Mouse (Mus musculus): ENCODE measurements around the gene Hist1h4b. TPM values are rescaled to one million over a fixed set of nuclear protein-coding genes. Genes with fewer than 3 reads are reported as not detected.
"Not testable (repeated sequence)": the region's sequence is repeated elsewhere in the genome, so short reads cannot be mapped to it uniquely, and the experiment has no call there.

The Hist1h4b gene
- polyA plus RNA-seq, 1 experiment from 2014 or later, result 2.2 TPM

GRCm38 (mm10) chr13:23759251-23759771 is 2.5 kb downstream of the Hist1h4b start:
- Histone ChIP-seq H3K9ac (ENCODE audit: low read depth, low read length) (no peak overlapping the region), H3K27ac (ENCODE audit: low read depth, low read length) (peak overlapping the region; percentile 29; the same call in 1 of the 2 replicates), H3K4me1 (ENCODE audit: control insufficient read depth, insufficient read depth, low read length) (peaks cover 18% of the 10 kb centered on the region), H3K27me3 (ENCODE audit: control insufficient read depth, insufficient read depth, low read length) (no peaks in the 10 kb centered on the region), H3K4me3 (ENCODE audit: low read depth, low read length) (no peak overlapping the region), H3K9me3 (replicated peaks; ENCODE audit: control insufficient read depth, low read length) (no peaks in the 10 kb centered on the region), H3K36me3 (ENCODE audit: control insufficient read depth, insufficient read depth, low read length) (no peaks in the 10 kb centered on the region), H3K4me2 (no peak overlapping the region; the same call in 1 of the 2 replicates)
- 79% methylated on average over 3 of the region's 3 CpGs for WGBS (ENCODE audit: insufficient replicate concordance)
- ATAC-seq (replicated peaks; ENCODE audit: insufficient number of reproducible peaks, low FRiP score, low TSS enrichment), result no peak

GRCm38 (mm10) chr13:23759916-23760239 is 3.1 kb downstream of the Hist1h4b start:
- H3K4me2 ChIP-seq, result peak overlapping the region; percentile 95
- peak overlapping the region; percentile 77 for H3K9ac ChIP-seq (ENCODE audit: low read depth, low read length)
- no peaks in the 10 kb centered on the region for H3K36me3 ChIP-seq (ENCODE audit: control insufficient read depth, insufficient read depth, low read length)
- peak overlapping the region; percentile 98 for H3K27ac ChIP-seq (ENCODE audit: low read depth, low read length)
- no peaks in the 10 kb centered on the region for H3K9me3 ChIP-seq (replicated peaks; ENCODE audit: control insufficient read depth, low read length)
- H3K27me3 ChIP-seq (ENCODE audit: control insufficient read depth, insufficient read depth, low read length), result no peaks in the 10 kb centered on the region
- ATAC-seq (replicated peaks; ENCODE audit: insufficient number of reproducible peaks, low FRiP score, low TSS enrichment), result no peak
- H3K4me3 ChIP-seq (ENCODE audit: low read depth, low read length), result peak overlapping the region; percentile 56; the same call in 1 of the 2 replicates
- 68% methylated on average over 1 of the region's 1 CpGs for WGBS (ENCODE audit: insufficient replicate concordance)
- peaks cover 19% of the 10 kb centered on the region for H3K4me1 ChIP-seq (ENCODE audit: control insufficient read depth, insufficient read depth, low read length)

GRCm38 (mm10) chr13:23760240-23760971 is 3.6 kb downstream of the Hist1h4b start:
- H3K9me3 ChIP-seq (replicated peaks; ENCODE audit: control insufficient read depth, low read length), result no peaks in the 10 kb centered on the region
- ATAC-seq (replicated peaks; ENCODE audit: insufficient number of reproducible peaks, low FRiP score, low TSS enrichment), result no peak
- 2% methylated on average over 19 of the region's 27 CpGs for WGBS (ENCODE audit: insufficient replicate concordance)

GRCm38 (mm10) chr13:23760972-23761864 is 4.4 kb downstream of the Hist1h4b start, which contains the start of gene Hist1h4a:
Hist1h4a (minus strand) TSS chr13:23761230.
- Histone ChIP-seq H3K4me1 (ENCODE audit: control insufficient read depth, insufficient read depth, low read length) (peaks cover 19% of the 10 kb centered on the region), H3K4me3 (ENCODE audit: low read depth, low read length) (peak within 1 kb of the TSS; percentile 56), H3K27ac (ENCODE audit: low read depth, low read length) (peak within 1 kb of the TSS; percentile 98), H3K36me3 (ENCODE audit: control insufficient read depth, insufficient read depth, low read length) (no peaks in the 10 kb centered on the region), H3K27me3 (ENCODE audit: control insufficient read depth, insufficient read depth, low read length) (no peaks in the 10 kb centered on the region), H3K4me2 (peak within 1 kb of the TSS; percentile 95), H3K9me3 (replicated peaks; ENCODE audit: control insufficient read depth, low read length) (no peaks in the 10 kb centered on the region), H3K9ac (ENCODE audit: low read depth, low read length) (peak within 1 kb of the TSS; percentile 81)
- ATAC-seq (replicated peaks; ENCODE audit: insufficient number of reproducible peaks, low FRiP score, low TSS enrichment), result peak; percentile 74
- under 1% methylated on average over 67 of the region's 72 CpGs for WGBS (ENCODE audit: insufficient replicate concordance)

More at GRCm38 (mm10) chr13:23760240-23760971, 3.6 kb downstream of the Hist1h4b start:
- peaks cover 19% of the 10 kb centered on the region for H3K4me1 ChIP-seq (ENCODE audit: control insufficient read depth, insufficient read depth, low read length)
- H3K27me3 ChIP-seq (ENCODE audit: control insufficient read depth, insufficient read depth, low read length), result no peaks in the 10 kb centered on the region
- H3K4me3 ChIP-seq (ENCODE audit: low read depth, low read length), result peak overlapping the region; percentile 56
- peak overlapping the region; percentile 95 for H3K4me2 ChIP-seq
- peak overlapping the region; percentile 77 for H3K9ac ChIP-seq (ENCODE audit: low read depth, low read length)
- H3K36me3 ChIP-seq (ENCODE audit: control insufficient read depth, insufficient read depth, low read length), result no peaks in the 10 kb centered on the region
- peak overlapping the region; percentile 98 for H3K27ac ChIP-seq (ENCODE audit: low read depth, low read length)

GRCm38 (mm10) chr13:23761871-23762821 is 5.3 kb downstream of the Hist1h4b start, which contains the start of gene Hist1h3a:
Hist1h3a (minus strand) TSS chr13:23762386.
- not testable (repeated sequence) for H3K9me3 ChIP-seq (replicated peaks; ENCODE audit: control insufficient read depth, low read length); H3K27me3 ChIP-seq (ENCODE audit: control insufficient read depth, insufficient read depth, low read length); H3K36me3 ChIP-seq (ENCODE audit: control insufficient read depth, insufficient read depth, low read length)
- Histone ChIP-seq H3K27ac (ENCODE audit: low read depth, low read length) (peak within 1 kb of the TSS; percentile 98), H3K4me3 (ENCODE audit: low read depth, low read length) (peak within 1 kb of the TSS; percentile 56), H3K4me2 (peak within 1 kb of the TSS; percentile 95), H3K4me1 (ENCODE audit: control insufficient read depth, insufficient read depth, low read length) (peaks cover 19% of the 10 kb centered on the region), H3K9ac (ENCODE audit: low read depth, low read length) (peak within 1 kb of the TSS; percentile 84)
- peak; percentile 49; the same call in 1 of the 2 replicates for ATAC-seq (replicated peaks; ENCODE audit: insufficient number of reproducible peaks, low FRiP score, low TSS enrichment)
- under 1% methylated on average over 30 of the region's 52 CpGs for WGBS (ENCODE audit: insufficient replicate concordance)

- H3K9ac ChIP-seq (ENCODE audit: low read depth, low read length), result peak overlapping the region; percentile 84
- H3K4me2 ChIP-seq, result peak overlapping the region; percentile 95
- peak overlapping the region; percentile 98 for H3K27ac ChIP-seq (ENCODE audit: low read depth, low read length)
- no peaks in the 10 kb centered on the region for H3K36me3 ChIP-seq (ENCODE audit: control insufficient read depth, insufficient read depth, low read length)
- no peaks in the 10 kb centered on the region for H3K27me3 ChIP-seq (ENCODE audit: control insufficient read depth, insufficient read depth, low read length)
- H3K9me3 ChIP-seq (replicated peaks; ENCODE audit: control insufficient read depth, low read length), result no peaks in the 10 kb centered on the region
- WGBS (ENCODE audit: insufficient replicate concordance), result 2% methylated on average over 10 of the region's 10 CpGs
- peaks cover 16% of the 10 kb centered on the region for H3K4me1 ChIP-seq (ENCODE audit: control insufficient read depth, insufficient read depth, low read length)
- ATAC-seq (replicated peaks; ENCODE audit: insufficient number of reproducible peaks, low FRiP score, low TSS enrichment), result no peak
- peak overlapping the region; percentile 56 for H3K4me3 ChIP-seq (ENCODE audit: low read depth, low read length)
Measured at GRCm38 (mm10) chr13:23763242-23763585, 6.4 kb downstream of the Hist1h4b start.

- H3K9me3 ChIP-seq (replicated peaks; ENCODE audit: control insufficient read depth, low read length), result no peaks in the 10 kb centered on the region
- ATAC-seq (replicated peaks; ENCODE audit: insufficient number of reproducible peaks, low FRiP score, low TSS enrichment), result peak; percentile 60
- no peaks in the 10 kb centered on the region for H3K36me3 ChIP-seq (ENCODE audit: control insufficient read depth, insufficient read depth, low read length)
- 4% methylated on average over 34 of the region's 34 CpGs for WGBS (ENCODE audit: insufficient replicate concordance)
- H3K4me1 ChIP-seq (ENCODE audit: control insufficient read depth, insufficient read depth, low read length), result peaks cover 16% of the 10 kb centered on the region
- peak within 1 kb of the TSS; percentile 98 for H3K27ac ChIP-seq (ENCODE audit: low read depth, low read length)
- peak within 1 kb of the TSS; percentile 84 for H3K9ac ChIP-seq (ENCODE audit: low read depth, low read length)
- H3K27me3 ChIP-seq (ENCODE audit: control insufficient read depth, insufficient read depth, low read length), result no peaks in the 10 kb centered on the region
- peak within 1 kb of the TSS; percentile 56 for H3K4me3 ChIP-seq (ENCODE audit: low read depth, low read length)
- H3K4me2 ChIP-seq, result peak within 1 kb of the TSS; percentile 95
Measured at GRCm38 (mm10) chr13:23763586-23764323, 6.9 kb downstream of the Hist1h4b start, which contains the start of gene Hist1h1a. Hist1h1a (plus strand) TSS chr13:23763666.

Measured in heart, embryonic 11.5 days (tissue).